Mouse (Mus musculus): ENCODE results near the gene Duoxa1.
"Not testable (repeated sequence)": the region's sequence is repeated elsewhere in the genome, so short reads cannot be mapped to it uniquely, and the experiment has no call there.

Gene Duoxa1

DNA sequence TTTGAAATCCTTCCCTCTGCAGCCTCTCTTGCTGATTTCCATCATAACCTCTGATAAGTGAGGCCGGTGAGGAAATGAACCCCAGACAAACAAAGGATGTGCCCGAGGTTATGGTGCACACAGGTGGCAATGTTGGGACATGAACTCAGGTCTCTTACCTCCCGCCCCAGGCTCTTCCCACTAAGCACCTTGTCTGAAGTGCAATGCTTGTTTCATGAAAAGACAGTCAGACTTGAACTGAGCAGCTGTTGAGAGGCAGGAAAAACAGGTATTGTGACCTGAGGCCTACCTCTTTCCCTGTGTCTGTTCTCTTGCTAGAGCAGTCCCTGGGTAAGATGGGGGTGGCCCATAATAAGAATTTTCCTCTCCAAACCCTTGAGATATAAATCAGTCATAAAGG, 18.7 kb upstream of the Duoxa1 start:
- DNase-seq (ENCODE audit: inconsistent age in 2 of 2, low spot score in 1 of 2) = no peak

DNA sequence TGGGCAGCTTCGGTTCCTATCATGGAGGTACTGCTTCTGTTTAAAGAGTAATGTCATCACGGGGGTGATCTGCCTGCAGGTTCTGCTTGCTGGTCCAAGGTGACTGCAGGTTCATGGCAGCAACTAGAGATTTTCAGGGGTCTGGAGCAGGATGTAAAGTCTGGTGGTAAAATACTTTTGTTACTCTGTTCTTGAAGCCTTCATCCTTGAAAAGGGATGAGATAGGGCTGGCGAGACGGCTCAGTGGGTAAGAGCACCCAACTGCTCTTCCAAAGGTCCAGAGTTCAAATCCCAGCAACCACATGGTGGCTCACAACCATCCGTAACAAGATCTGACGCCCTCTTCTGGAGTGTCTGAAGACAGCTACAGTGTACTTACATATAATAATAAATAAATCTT, 16.8 kb upstream of the Duoxa1 start:
- DNase-seq (ENCODE audit: inconsistent age in 2 of 2, low spot score in 1 of 2) = not testable (repeated sequence)

DNA sequence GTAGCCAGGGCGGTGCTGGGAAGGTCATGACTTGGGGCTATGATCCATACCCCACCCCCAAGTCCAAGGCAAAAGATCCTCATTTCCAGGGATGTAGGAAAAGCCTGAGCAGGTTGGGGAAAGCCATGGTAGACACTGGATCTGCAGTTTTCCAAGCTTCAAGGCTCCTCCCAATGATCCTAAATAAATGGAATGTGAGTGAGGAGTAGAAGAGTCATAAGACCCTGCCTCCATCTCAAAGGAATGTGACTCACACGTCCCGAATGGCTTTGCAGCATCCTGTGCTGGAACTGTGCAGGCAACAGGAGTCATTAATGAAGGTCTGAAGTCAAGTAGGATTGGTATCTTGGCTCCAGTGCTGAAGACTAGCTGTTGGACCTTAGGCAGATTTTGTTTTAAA, 14.5 kb upstream of the Duoxa1 start:
- no peak for DNase-seq (ENCODE audit: inconsistent age in 2 of 2, low spot score in 1 of 2)

GRCm38 (mm10) chr2:122325361-122325760, 11.8 kb upstream of the Duoxa1 start:
- DNase-seq (ENCODE audit: inconsistent age in 2 of 2, low spot score in 1 of 2) = no peak

DNA sequence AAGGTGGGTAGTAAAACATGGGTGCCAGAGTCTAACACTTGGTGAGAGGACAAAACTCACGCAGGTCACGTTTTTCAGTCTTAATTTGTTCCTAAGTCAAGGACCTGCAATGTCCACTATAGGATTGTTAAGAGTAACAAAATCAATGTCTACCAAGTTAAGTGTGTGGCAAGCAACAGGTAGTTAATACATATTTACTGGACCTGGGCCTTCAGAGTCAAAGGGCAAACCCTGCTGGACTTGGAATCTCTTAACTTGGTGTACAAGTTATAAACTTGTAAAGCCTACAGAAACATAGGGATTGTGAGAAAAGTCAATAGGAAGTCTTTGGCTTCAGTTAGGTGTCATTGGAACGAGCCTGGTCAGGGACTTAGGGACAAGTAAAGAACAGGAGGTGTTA, 11.1 kb upstream of the Duoxa1 start:
- DNase-seq (ENCODE audit: inconsistent age in 2 of 2, low spot score in 1 of 2) = no peak

- DNase-seq (ENCODE audit: inconsistent age in 2 of 2, low spot score in 1 of 2) = no peak
These were observed 10.4 kb upstream of the Duoxa1 start for GRCm38 (mm10) chr2:122323960-122324359.

- no peak for DNase-seq (ENCODE audit: inconsistent age in 2 of 2, low spot score in 1 of 2)
These were observed 3.9 kb upstream of the Duoxa1 start for GRCm38 (mm10) chr2:122317384-122317783.

DNA sequence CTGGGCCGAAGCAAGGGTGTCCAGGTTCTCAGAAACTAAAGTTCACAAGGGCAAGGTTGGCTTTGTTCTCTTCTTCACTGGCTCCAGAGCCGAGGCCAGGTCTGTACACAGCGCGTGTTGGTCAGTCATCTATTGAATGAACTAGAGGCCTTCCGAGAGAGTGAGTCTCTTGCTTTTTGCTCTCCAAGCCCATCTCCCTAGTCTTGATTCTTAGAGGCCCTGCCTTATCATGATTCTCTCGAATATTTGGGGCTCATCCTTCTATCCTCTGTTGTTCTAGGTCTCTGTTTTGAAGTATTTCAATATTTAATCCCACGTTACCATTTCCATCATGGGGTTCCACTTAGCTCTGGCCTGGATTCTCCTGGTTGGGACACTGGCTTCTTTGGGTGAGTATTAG, 1.8 kb upstream of the Duoxa1 start, which contains the start of gene Duox1:
Gene Duox1 (plus strand): TSS at position 301 of the 400 bp plus-strand sequence.
- DNase-seq (ENCODE audit: inconsistent age in 2 of 2, low spot score in 1 of 2) = no peak

GRCm38 (mm10) chr2:122312722-122313417, 660 bp downstream of the Duoxa1 start:
- peak in 1 of 2 experiments; percentile 73 for DNase-seq (ENCODE audit: inconsistent age in 2 of 2, low spot score in 1 of 2)

GRCm38 (mm10) chr2:122311561-122311960, 2.0 kb downstream of the Duoxa1 start:
- no peak for DNase-seq (ENCODE audit: inconsistent age in 2 of 2, low spot score in 1 of 2)

DNA sequence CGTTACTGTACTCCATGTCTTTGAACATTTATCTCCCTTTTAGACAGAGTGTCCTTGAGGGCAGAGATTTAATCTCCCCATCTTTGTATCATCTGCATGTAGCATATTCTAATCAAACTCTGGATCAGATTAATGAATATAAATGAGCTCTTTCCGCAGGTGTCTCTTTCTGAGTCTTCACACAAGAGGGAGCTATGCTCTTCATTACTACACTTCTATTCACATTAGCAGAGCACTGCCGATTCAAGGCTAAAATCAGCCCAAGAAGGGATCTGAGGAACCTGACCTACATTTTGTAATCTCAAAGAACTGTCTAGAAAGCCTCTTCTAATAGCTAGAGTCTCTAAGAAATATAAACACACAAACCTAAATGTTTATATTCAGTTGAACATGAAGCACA, 3.9 kb downstream of the Duoxa1 start:
- no peak for DNase-seq (ENCODE audit: inconsistent age in 2 of 2, low spot score in 1 of 2)

GRCm38 (mm10) chr2:122306184-122306583, 7.3 kb downstream of the Duoxa1 start:
- DNase-seq (ENCODE audit: inconsistent age in 2 of 2, low spot score in 1 of 2) = peak; percentile 66 to 73

GRCm38 (mm10) chr2:122305097-122305892, 8.2 kb downstream of the Duoxa1 start:
- DNase-seq (ENCODE audit: inconsistent age in 2 of 2, low spot score in 1 of 2) = no peak

- DNase-seq (ENCODE audit: inconsistent age in 2 of 2, low spot score in 1 of 2) = no peak
These were observed 9.0 kb downstream of the Duoxa1 start for GRCm38 (mm10) chr2:122304544-122304943.

DNA sequence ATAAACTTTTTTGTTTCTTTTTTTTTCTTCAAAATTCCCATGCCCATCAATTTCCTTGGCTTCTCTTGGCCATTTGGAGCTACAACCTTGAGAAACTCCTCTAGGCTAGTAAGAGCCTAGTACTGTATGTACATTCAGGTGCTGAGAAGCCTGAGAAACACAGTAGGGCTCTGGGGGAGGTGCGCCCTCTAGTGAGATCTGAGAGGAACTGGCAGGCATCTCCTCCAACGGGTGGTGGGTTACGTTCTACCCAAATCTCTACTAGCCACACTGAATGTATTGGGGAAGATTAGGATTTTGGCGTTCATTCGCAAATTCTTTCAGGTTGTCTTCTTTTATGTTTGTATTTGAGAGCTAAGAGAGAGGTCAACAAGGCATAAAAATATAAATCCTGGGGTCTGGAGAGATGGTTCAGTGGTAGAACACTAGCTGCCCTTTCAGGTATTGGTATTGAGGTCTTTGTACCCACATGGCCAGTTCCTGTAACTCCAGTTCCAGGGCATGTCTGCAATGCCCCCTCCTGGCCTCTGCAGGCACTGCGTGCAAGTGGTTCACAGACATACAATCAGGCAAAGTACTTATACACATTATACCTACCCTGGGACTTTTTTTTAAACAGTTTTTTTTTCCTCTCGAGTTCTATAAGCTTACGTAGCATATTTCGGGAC, 10.8 kb downstream of the Duoxa1 start:
- peak; percentile 61 to 85 for DNase-seq (ENCODE audit: inconsistent age in 2 of 2, low spot score in 1 of 2)

GRCm38 (mm10) chr2:122301921-122302573, 11.5 kb downstream of the Duoxa1 start:
- DNase-seq (ENCODE audit: inconsistent age in 2 of 2, low spot score in 1 of 2) = peak in 1 of 2 experiments; percentile 27

DNA sequence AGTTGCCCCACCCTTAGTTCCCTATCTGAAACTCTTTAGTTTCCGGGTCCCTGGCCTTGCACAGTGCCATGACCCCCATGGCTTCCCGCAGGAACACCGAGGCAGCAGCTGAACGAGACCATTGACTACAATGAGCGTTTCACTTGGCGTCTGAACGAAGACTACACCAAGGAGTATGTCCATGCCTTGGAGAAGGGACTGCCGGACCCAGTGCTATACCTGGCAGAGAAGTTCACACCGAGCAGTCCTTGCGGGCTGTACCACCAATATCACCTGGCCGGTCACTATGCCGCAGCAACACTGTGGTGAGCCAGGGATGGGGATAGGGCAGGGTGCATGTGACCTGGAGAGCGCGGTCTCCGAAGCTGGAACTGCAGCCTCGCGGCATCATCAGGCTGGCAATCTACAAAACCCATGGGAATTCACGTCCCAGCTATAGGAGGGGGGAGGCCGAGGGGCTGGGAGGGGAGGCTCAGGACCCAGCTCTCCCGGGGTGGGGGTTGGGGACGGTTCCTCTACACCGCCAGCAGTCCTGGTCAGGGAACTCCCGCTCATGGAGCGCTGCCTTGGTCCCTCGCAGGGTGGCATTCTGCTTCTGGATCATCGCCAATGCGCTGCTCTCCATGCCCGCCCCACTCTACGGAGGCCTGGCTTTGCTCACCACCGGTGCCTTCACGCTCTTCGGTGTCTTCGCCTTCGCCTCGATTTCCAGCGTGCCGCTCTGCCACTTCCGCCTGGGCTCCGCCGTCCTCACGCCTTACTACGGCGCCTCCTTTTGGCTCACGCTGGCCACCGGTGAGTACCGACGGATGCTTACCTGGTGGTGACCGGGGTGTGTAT, 12.2 kb downstream of the Duoxa1 start:
- peak; percentile 38 to 75 for DNase-seq (ENCODE audit: inconsistent age in 2 of 2, low spot score in 1 of 2)

DNA sequence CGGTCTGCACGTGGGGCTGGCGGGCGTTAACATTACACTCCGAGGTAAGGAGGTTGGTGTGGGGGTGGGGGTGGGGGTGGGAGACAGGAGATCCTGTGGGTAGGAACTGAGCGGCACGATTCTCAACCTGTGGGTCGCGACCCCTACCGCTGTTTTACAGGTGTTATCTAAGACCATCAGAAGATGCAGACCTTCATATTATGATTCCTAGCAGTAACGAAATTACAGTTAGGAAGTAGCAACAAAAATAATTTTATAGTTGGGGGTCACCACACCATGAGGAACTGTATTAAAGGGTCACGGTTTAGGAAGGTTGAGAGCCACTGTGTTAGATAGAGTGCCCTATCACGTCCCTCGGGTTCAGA, 12.9 kb downstream of the Duoxa1 start:
- DNase-seq (ENCODE audit: inconsistent age in 2 of 2, low spot score in 1 of 2) = no peak

- no peak for DNase-seq (ENCODE audit: inconsistent age in 2 of 2, low spot score in 1 of 2)
These were observed 13.4 kb downstream of the Duoxa1 start for GRCm38 (mm10) chr2:122299911-122300655.
